Mouse (Mus musculus) G1E-ER4 (cell line): ENCODE measurements around the gene Nr1d1. TPM values are rescaled to one million over a fixed set of nuclear protein-coding genes. Genes with fewer than 3 reads are reported as not detected.

Experiments used
- GATA1 ChIP-seq: IDR thresholded peaks from one replicate; pipeline ENCODE4 v1.8.0; 2012; ENCODE audit warnings: low read length, inconsistent platforms
- polyA plus RNA-seq: library from polyadenylated mRNA; stranded (reverse); fragments of >175 nt; gene quantifications from 2 replicates; pipeline ENCODE4 v1.2.3, GENCODE M21; 2012

Nr1d1 gene
- 3.1 and 3.5 TPM in 2 replicates for polyA plus RNA-seq

DNA sequence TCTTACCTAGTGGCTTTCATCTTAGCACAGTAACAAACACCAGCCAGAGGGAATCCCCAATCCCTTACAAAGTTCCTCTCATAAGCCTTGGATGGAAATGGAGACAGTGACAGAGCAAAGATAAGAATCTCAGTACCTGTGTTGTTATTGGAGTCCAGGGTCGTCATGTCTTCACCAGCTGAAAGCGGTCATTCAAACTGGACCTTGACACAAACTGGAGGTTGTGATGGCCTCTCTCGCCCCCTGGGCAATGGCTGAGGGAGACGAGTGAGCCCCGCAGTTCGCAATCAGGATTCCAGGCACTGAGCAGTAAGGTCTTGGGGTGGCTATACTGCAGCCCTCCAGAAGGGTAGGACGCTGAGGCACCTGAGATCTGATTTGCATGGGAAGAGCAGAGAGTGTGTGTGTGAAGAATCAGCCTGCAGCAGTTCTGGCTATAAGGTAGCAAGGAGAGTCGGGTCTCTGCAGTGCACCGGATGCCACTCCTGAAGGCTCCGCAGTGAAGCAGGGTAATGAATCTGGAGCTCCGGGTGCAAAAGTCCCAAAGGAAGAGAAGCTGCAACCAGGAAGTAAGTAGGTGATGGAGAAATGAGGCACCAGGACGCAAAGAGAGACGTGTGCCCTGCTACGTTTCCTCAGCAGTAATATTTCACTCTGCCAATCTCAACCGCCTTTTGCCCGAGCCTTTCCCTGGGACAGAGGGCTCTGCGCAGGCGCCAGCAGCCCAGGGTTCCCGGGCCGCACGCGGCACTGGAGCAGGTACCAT is at the start of gene Nr1d1:
Gene Nr1d1 (minus strand): TSS at position 752 of the 766 bp plus-strand sequence.
- TF ChIP-seq GATA1, result no peak

- peak; percentile 47 for TF ChIP-seq GATA1
Measured at GRCm38 (mm10) chr11:98820968-98821367, 45.8 kb upstream of the Nr1d1 start.

- no peak for TF ChIP-seq GATA1
Measured at GRCm38 (mm10) chr11:98816706-98817239, 41.6 kb upstream of the Nr1d1 start.

GRCm38 (mm10) chr11:98810686-98811085 is 35.6 kb upstream of the Nr1d1 start:
- TF ChIP-seq GATA1, result no peak

DNA sequence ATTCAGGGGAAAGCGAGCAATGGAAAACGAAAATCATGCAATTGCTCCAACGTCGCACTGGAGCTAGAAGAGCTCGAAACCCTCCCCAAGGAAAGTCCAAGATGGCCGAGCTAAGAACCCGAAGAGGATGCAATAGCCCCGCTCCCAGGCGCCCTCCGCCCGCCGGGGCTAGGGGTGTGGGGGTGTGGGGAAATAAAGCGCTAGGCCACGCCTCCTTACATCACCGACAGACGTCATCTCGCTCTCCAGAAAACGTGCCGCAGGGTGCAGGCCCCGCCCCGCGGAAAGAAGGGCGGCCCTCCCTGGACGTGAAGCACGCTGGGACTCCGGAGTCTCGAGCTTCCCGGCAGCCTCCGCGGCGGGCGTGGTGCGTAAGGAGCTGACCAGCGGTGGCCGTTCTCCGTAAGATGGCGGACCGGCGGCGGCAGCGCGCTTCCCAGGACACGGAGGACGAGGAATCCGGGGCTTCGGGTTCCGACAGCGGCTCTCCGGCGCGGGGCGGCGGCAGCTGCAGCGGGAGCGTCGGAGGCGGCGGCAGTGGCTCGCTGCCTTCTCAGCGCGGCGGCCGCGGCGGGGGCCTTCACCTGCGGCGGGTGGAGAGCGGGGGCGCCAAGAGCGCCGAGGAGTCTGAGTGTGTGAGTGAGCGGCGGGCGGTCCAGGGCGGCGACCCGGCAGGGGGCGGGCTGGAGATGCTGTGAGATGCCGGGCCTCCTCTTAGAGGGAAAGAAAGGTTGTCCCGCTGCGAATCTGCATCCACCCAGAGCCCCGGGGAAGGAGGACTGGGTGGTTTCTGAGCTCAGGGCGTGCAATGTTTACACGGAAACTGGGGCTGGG is 34.5 kb upstream of the Nr1d1 start:
- TF ChIP-seq GATA1, result no peak

GRCm38 (mm10) chr11:98808417-98808816 is 33.3 kb upstream of the Nr1d1 start:
- no peak for TF ChIP-seq GATA1

DNA sequence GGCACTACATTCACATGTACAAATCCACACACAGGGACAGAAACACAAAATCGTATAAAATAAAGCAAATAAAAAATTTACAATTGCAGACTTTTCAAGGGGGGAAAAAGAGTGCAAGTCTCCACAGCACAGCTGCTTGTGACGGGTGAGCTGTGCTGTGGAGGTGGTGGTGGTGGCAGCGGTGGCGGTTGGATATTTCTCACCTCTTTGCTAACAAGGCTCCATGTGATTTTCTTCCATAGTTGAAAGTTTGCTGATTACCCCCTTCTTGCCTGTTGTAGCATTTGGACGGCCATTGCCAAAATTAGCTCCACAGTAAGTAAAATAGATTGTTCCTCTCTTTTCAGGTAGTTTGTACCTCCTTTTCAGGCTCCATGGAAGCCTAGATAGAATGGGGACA is 29.5 kb upstream of the Nr1d1 start, which contains the start of gene Casc3:
Gene Casc3 (plus strand): TSS at position 301 of the 400 bp plus-strand sequence.
- no peak for TF ChIP-seq GATA1

DNA sequence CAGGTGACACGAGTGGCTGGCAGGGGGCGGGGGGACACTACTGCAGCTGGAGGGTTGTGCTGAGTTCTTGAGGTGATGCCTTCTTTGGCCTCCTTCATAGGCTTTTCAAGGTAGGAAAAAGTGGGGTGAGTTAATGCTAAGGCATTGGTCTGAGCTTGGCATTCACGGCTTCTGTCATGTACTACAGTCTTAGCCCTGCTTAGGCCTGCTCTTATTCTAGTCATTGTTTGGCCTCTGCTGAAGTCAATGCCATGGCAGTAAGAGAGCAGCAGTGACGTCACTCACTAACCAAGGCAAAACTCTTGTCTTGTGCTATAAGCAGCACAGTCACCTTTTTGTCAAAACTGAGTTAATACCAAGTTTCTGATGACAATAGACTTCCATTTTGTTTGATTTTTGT is 22.8 kb upstream of the Nr1d1 start:
- TF ChIP-seq GATA1, result no peak

- no peak for TF ChIP-seq GATA1
Measured at GRCm38 (mm10) chr11:98797306-98797705, 22.2 kb upstream of the Nr1d1 start.

DNA sequence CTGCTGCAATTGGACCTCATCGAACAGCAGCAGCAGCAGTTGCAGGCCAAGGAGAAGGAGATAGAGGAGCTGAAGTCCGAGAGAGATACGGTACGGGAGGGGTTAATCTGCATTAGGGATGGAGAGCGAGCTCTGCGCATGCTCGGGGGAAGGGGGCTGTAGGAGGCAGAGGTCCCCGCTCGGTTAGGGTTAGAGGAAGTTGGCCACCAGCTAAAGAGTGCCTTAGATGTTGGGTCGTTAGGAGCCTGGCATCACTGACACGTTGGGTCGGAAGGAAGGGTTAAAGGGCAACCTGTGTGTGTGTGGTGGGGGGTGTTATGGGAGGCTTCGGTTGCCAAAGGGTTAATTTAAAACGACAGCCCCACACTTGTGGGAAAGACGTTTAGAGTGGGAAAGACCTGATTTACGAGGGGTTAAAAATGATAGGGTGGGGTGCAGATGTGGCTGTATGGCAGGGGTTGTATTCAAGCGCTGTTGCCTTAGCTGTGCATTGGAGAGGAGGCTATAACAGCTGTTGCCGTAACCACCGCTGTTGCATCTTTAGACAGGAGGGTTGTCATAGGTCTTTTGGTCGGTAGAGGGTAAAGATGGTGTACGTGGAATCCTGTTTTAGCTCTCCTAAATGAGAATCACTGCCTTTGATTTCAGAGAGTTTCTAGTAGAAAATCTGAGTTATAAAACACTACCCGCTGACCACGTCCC is 21.5 kb upstream of the Nr1d1 start:
- TF ChIP-seq GATA1, result no peak

GRCm38 (mm10) chr11:98795714-98796514 is 20.8 kb upstream of the Nr1d1 start:
- TF ChIP-seq GATA1, result no peak

GRCm38 (mm10) chr11:98795015-98795713 is 20.0 kb upstream of the Nr1d1 start, which contains the start of gene Msl1:
Gene Msl1 (plus strand): TSS chr11:98795516.
- no peak for TF ChIP-seq GATA1

DNA sequence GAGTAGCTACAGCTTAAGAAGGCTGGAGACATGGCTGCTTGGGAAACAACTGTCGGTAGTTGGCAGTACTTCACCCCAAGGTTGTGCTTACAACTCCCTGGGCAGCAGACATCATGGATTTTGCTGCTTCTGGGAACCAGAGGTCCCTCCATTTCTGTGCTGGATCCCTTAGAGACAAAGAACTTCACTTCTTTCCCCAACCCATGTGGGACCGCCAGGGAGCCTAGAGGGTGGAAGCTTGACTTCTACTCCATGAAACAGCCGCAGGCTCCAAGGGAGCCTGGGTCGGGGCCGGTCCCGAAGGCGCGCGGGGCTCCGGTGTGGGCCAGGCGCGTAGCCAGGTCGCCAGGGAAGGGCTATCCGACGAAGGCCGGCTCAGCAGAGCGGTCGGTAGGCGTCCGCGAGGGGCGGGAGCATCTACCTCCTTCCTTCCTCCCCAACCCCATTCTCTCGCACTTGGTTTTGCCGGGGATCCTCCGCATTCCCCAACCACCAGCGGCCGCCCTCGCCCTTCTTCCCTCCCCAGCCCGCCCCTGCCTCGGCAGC is 19.4 kb upstream of the Nr1d1 start:
- TF ChIP-seq GATA1, result no peak

DNA sequence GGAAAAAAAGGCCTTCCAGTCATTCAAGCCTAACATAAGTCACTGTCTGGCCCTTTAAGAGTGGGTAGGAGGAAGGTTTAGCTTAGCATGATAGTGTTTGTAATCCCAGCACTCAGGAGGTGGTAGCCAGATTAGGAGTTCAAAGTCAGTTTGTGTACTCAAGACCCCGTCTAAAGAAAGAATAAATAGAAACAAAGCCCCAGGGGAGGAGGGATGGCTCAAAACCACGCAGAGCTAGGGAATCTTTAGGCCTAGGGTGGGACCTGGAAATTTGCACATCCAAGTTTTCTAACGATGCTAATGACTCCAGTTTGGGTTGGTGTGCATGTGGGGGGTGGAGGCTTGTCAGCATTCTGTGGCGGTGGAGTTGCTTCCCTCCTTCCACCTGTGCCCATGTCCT is 16.9 kb upstream of the Nr1d1 start:
- no peak for TF ChIP-seq GATA1
